Mouse (Mus musculus) CD4-positive helper T cell, adult 2 months (primary cell): ENCODE results near the gene 1700092M07Rik.

Experiments used
- DNase-seq: peaks from one replicate; pipeline ENCODE4 v3.0.0-alpha.2; 2012; ENCODE audit warnings: low read depth, missing footprints, low spot score

1700092M07Rik gene

DNA sequence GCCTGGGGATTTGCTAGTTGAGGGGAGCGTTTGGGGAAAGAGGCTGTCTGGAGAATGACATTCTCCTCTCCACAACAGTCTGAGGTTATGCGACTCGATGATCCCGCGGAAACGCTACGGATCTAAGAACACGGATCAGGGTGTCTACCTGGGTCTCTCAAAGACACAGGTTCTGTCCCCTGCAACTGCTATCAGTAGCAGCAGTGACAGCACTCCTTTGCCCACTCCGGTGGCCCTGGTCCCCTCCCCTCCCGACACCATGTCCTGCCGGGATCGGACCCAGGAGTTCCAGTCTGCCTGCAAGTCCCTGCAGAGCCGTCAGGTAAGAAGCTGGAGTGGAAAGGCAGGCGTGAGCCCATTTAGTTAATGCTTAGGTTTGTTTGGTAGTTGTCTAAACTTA is 1.7 kb downstream of the 1700092M07Rik start:
- DNase-seq, result peak; percentile 34

DNA sequence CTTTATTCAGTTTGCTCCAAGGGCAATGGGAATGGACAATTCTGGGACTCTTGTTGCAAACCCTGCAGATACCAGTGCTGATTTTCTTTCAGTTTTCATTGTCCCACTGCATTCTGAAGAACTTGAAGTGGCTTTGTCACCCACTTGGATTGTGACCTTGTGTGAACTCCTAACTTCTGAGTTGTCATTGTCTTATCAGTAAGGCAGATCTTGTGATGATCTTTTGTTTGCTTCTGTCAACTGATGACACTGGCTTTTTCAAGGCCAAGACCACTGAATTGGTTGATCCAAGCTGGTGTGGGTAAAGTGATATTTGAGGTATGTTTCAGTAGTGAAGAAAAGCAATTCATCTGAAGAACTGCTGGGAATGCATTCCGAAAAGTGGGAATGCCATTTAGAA is 4.9 kb downstream of the 1700092M07Rik start:
- no peak for DNase-seq

DNA sequence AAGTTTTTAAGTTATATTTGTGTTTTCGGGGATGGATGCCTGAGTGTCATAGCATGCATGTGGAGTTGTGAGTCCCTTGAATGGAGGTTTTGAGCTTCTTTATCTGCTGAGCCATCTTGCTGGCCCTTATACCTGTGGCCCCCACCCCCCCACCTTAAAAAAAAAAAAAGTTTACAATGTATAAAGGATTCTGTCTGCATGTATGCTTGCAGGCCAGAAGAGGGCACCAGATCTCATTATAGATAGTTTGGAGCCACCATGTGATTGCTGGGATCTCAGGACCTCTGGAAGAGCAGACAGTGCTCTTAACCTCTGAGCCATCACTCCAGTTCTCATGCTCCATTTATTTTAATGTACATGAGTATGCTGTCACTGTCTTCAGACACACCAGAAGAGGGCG is 6.8 kb downstream of the 1700092M07Rik start:
- DNase-seq, result peak; percentile 46

DNA sequence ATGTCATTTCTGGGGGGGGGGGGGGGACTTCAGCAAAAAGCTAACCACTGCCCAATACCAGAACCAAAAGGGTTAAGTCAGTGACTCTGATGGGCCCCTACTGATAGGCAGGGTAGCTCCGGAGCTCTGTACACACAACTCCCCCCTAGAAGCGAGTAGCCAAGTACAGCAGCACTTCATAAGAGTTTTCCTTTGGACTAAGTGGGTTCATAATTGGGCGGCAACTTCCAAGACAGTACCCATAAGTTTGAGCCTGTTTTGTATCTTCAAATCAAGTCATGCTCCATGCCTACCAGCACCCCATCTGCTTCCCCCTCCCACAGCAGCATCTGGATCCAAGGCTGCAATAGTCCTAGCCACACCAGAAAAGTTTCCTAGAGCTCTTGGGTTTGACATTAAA is 15.1 kb downstream of the 1700092M07Rik start:
- no peak for DNase-seq

DNA sequence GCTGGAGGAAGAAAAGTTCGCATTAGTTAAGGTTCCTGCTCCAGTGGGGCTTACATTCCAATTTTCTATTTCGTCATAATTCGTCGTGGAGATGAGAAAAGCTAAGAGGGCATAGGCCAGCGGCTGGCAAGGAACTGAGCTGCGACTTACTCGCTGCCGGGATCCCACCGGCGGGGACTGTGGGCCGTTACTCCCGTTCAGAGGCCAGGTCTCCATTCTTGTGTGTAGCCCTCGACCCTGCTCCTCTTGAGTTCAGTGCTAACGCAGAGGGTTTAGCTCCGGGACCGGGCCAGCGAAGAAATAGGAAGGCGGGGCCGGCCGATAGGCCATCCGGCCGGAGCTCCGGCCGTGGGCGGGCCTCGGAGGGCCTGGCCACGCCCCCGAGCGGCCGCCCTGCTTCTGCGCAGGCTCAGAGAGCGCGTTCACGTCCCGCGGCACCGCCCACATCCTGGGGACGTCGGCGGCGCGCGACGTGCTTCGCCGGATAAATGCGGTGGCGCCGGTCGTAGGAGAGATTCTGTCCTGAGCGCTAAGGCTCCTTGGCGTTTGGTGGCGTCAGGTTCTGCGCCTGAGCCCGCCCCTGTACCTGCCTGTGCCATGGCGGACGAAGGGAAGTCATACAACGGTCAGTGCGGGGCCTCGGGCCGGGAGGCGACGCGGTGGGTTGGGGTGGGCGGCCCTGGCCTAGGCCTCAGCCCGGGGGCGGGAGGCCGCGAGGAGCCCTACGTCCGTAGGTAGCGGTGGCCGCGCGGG is 16.3 kb downstream of the 1700092M07Rik start, which contains the start of gene Nxf1:
Gene Nxf1, plus strand, starts transcription at position 439 of the 753 bp plus-strand sequence.
- peak; percentile 96 for DNase-seq

DNA sequence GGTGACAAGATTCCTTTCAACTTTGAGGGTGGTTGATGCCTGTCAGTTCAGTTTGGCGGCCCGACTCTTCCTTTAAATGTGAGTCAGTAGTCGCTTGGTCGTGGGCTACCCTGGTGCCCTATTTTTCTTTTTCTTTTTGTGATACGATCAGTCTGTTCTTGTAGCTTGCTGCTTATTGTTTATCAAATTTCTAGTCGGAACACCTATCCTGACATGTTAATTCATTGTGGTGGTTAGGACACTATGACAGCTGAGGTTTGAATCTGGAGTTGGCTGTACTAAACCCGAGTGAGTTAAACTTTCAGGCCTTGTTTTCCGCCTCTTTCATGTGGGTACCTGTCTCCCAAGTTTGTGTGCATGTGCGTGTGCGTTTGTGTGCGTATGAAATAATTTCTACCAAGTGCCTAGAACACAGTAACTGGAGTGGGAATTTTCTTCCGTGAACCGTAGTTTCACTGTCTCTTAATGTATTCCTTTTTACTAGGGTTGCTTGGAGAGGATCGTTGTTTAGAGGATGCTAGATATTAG is 17.0 kb downstream of the 1700092M07Rik start:
- DNase-seq, result peak; percentile 72

DNA sequence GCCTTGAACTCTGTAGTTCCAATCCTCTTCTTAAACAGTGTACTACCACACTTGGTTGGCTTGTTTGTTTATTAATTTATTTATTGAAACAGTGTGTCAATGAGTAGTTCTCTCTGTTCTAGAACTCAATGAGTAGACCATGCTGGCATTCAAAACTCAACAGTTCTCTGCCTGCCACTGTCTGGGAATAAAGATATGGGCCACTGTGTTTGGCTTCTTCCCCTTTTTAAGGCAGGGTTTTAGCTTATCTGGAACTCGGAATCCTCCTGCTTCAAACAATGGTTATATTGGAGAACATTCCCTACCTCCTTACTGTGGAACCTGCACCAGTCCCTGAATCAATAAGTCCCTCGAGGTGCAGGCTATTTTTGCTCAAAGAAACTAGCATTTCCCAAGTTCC is 18.4 kb downstream of the 1700092M07Rik start:
- no peak for DNase-seq

DNA sequence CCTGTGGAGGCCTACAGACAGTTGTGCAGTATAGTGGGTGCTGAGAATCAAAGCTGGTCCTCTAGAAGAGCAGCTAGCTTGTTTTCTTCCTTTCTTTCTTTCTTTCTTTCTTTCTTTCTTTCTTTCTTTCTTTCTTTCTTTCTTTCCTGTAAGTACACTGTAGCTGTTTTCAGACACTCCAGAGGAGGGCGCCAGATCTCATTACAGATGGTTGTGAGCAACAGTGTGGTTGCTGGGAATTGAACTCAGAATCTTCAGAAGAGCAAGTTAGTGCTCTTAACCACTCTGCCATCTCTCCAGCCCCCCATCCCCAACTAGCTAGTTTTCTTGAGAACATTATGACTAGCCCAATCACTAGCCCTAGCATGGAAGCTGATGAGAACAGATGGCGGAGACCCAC is 20.2 kb downstream of the 1700092M07Rik start:
- DNase-seq, result peak; percentile 25

DNA sequence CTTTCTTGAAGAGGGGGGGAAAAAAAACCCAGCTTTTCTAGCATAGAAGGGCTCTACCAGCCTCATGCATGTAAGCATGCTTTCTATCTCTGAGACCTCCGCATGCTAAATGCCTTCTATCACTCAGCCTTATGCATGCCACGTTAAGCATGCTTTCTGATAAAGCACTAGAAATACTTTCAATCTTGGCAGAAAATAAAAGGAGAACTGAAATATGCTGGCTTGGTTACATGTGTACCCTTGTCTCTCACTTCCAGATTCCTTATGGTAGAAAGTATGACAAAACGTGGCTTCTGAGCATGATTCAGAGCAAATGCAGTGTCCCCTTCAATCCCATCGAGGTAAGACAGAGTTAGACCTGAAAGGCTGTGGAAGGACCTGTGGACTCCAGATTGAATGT is 22.8 kb downstream of the 1700092M07Rik start:
- no peak for DNase-seq

DNA sequence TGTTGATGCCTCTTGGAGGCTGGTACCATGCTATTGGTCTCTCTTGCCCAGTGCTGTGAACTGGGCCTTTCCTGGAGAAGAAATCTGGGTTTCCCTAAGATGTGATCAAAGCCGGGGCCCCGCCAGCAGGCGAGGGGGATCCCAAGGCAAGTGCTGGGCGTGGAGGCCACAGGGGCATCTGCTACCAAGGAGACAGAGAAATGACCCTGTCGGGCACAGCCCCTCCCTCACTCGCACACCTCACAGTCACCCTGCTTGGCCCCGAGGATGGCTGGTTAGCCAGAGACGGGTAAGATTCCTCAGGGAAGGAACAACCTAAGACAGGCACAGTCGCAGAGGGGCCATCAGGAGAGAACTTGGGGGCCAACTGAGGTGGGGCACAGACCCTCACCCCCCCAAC is 25.0 kb downstream of the 1700092M07Rik start:
- DNase-seq, result no peak

DNA sequence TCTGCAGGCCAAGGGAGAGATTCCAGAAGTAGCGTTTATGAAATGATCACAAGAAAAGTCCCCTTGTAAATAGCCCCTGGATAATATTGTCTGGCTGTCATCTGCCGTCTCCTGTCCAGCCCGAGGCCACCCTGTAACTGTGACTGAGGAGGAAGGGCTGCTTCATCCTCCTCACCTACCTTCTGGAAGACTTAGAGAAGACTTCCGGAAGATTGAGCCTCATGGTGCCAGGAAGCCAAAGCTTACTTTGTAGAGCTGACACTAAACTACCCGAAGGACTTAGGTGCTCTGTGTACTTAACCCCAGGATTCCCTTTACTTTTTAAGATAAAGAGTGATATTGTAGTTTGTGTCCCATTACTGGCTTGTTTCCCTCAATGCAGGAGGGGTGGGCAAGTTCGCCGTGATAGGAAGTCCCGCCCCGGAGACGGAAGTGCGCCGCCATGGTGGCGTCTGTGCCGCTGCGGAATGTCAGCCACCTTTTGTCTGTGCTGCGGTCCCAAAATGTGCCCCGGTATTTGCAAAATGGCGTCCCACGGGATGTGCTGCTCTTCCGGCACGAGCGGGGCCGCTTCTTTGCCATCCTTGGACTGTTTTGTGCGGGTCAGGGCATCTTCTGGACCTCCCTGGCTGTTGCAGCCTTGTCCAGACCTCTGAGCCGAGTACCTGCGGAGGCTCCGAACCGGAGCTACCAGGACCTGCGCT is 30.2 kb downstream of the 1700092M07Rik start, which contains the start of gene Tmem223:
Gene Tmem223, plus strand, starts transcription at position 430 of the 704 bp plus-strand sequence.
- DNase-seq, result peak; percentile 90

DNA sequence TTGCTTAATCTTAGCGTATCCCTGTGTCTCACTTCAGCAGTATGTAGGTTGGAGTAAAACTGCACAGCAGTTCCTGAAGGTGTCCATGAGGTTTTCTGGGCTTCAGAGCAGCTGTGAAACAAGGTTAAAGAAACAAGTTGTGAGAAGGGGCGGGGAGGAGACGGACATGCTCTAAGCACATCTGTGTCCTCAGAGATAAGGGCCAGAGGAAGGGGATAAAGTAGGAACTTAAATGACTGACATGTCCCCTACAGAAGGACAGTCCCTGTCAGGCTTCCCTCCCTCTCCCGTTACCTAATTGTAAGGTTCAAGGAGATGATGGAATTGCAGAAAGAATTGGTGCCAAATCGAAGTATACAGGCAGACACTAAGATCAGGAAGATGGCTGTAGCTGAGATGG is 32.5 kb downstream of the 1700092M07Rik start:
- no peak for DNase-seq

DNA sequence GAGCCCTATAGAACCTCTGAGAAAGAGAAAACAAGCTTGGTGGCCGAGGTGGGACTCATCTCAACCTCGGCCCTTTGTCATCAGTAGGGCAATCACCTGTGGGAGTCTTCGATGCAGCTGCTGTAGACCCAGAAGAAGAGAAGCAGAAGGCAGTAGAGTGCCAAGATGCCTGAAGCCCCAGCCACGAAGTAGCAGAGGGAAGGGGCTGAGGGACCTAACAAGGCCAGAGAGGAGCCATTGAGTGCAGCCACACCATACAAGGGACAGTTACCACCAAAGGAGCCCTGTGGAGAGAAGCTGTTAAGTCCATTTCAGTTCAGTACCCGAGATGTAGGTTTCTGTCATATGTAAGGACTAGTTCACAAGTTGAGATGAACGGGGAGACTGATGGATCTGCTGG is 32.9 kb downstream of the 1700092M07Rik start:
- DNase-seq, result no peak

DNA sequence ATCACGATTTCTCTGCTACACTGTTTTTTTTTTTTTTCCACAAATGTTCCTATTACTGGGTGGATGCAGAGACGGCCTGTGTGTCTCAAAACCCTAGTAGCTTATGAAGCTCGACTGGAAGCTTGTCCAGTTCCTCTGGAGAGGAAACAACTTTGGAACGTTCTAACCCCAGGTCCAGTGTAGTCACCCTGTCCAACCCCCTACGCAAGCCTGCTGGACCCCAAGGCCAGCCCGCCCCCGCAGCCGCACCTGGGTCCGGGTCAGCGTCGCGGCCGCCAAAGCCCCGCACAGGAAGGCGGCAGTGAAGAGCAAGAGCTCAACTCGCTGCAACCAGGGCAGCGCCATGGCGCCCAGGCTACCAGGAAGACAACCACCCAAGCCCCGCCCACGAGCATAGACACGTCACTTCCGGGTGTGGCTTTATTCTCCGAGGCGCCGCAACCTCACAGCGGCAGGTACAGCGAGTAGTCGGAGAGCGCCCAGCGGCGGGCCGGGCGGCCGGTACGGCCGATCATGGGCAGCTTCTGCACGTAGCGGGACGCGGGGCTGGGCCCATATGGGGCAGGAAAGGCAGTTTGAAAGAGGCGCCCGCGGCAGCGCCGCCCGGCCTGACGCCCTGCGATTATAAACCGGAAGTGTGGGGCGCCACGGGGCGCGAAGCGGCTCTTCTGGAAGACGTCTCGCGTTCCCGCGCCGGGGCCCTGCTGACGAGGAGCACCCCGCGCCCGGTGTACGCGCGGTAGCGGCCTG is 33.7 kb downstream of the 1700092M07Rik start, which contains the start of gene Tmem179b:
Gene Tmem179b, minus strand, starts transcription at position 382 of the 750 bp plus-strand sequence.
- peak; percentile 96 for DNase-seq

DNA sequence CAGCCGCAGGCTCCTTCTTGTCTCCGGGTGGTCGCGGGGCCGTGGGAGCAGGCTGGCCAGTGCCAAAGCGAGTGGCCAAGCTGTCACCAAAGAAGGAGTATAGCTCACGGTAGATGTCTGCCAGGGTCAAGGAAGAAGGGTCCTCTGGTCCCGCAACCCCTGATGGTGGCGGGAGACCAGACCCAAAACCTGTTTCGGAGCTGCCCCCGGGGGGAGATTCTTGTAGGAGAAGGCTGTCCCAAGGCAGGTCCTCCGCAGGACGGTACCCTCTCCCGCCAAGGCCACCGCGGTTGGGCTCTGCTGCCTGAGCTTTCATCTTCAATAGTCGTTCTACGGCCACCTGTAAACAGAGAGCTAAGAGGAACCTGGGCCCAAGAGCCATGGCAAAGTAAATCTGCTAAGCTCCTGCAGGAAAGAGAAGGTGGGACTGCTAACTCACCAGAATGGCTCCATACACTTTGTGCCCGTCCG is 34.5 kb downstream of the 1700092M07Rik start:
- DNase-seq, result no peak

DNA sequence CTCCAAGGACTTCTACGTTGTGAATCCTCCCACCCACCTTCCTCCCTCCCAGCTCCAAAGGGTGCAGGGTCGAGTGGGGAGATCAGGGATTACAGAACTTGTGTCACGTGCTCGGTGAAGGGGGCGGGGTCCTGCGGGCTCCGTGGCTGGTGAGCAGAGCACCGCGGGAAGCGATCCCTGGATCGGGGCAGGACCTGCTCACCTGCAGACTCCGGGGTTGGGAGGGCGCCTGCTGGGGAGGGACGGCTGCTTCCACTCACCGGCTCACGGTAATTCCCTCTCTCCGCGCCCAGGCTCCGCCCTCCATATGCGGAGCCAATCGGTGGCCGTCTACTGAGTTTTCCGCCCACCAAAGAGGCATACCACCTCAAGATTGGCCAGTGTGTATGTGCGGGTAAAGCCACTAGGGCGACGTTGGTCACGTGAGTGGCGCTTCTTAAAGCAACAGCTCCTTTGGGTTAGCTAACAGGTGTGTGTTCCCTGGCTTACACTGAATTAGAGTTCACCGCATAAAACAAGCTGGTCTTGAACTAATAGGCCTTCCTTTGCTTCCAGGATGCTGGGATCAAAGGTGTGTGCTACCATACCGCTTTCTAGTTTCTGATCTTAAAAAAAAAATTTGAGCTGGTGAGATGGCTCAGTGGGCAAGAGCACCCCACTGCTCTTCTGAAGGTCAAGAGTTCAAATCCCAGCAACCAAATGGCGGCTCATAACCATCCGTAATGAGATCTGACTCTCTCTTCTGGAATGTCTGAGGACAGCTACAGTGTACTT is 45.7 kb downstream of the 1700092M07Rik start, which contains the start of gene Taf6l:
Gene Taf6l, minus strand, starts transcription at position 410 of the 774 bp plus-strand sequence.
- DNase-seq, result peak; percentile 96

DNA sequence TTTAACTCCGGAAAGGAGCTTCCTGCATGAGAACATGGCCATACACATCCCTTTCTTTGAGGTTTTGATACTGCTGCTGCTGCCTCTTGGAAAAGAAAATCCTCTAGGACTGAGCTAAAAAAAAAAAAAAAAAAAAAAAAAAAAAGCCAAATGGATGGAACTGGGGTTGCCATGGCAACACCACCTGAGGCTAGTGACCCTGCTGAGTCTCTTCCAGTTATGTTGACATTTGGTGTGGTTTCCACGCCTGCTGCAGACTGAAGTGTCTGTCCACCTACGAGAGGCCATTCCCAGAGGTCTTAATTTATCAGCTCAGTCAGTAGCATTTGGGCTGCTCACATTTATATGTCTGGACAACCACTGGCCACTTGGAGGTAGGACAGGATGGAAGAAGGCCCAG is 48.0 kb downstream of the 1700092M07Rik start:
- DNase-seq, result no peak

DNA sequence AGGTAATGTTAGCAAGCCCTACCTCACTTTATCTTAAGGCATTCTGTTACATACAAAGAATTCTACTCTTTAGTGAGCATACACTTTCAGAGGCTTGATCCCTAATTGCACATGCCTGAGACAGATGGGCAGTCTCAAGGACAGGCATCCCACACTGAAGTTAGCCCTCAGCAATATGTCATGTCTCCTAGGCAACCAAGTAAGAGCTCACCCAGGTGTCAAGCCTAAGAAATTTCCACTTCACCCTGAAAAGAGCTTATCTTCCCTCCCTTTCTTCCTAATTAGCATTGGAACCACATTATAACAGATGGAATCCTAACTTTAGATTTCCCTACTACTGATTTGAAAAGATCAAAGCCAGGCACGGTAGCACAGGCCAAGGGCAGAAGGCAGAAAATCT is 48.7 kb downstream of the 1700092M07Rik start:
- DNase-seq, result no peak

DNA sequence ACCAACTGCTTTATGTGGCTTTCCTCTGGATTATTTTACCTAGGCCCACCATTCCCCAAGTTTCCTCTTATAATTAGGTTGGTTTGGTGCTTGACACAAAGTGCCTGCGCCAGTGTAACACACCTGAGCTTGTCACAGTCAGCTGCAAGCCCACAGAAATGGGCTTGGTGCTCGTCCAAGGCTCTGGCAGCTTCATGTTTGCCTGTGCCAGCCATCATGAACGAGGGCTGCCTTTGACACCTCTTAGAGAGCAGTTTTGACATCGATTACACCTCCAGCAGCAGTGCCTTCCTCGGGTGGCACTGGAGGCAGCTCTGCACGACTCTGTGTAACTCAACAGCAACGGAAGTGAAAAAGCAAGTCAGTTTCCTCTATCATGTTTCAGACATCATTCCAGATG is 49.7 kb downstream of the 1700092M07Rik start:
- DNase-seq, result no peak
